Mouse (Mus musculus): ENCODE results near the gene Sipa1. TPM values are rescaled to one million over a fixed set of nuclear protein-coding genes. Genes with fewer than 3 reads are reported as not detected.

The Sipa1 gene
- polyA plus RNA-seq, 1 experiment from 2014 or later = 26.8 TPM

GRCm38 (mm10) chr19:5695849-5696462 lies 32.4 kb upstream of the Sipa1 start:
- peaks cover 27% of the 10 kb centered on the region for H3K4me1 ChIP-seq (ENCODE audit: control insufficient read depth, insufficient read depth, low read length)
- 19% methylated on average over 41 of the region's 41 CpGs for WGBS
- H3K9ac ChIP-seq (ENCODE audit: low read depth, low read length) = peak overlapping the region; percentile 18; the same call in 1 of the 2 replicates
- H3K9me3 ChIP-seq (ENCODE audit: control insufficient read depth, low read length) = no peaks in the 10 kb centered on the region
- H3K27me3 ChIP-seq (ENCODE audit: control insufficient read depth, insufficient read depth, low read length) = no peaks in the 10 kb centered on the region
- H3K4me3 ChIP-seq (ENCODE audit: low read length) = no peak overlapping the region
- peaks cover 89% of the 10 kb centered on the region for H3K36me3 ChIP-seq (ENCODE audit: control insufficient read depth, insufficient read depth, low read length)
- H3K27ac ChIP-seq (ENCODE audit: low read depth, low read length) = no peak overlapping the region
- peak; percentile 64 for ATAC-seq (ENCODE audit: low FRiP score, low TSS enrichment)
- peak overlapping the region; percentile 17; the same call in 1 of the 2 replicates for H3K4me2 ChIP-seq (replicated peaks; ENCODE audit: low read depth, low read length)

GRCm38 (mm10) chr19:5693801-5694200 lies 30.3 kb upstream of the Sipa1 start:
- Histone ChIP-seq H3K4me3 (ENCODE audit: low read length) (no peak overlapping the region), H3K4me1 (ENCODE audit: control insufficient read depth, insufficient read depth, low read length) (peaks cover 36% of the 10 kb centered on the region), H3K9me3 (ENCODE audit: control insufficient read depth, low read length) (no peaks in the 10 kb centered on the region), H3K9ac (ENCODE audit: low read depth, low read length) (no peak overlapping the region), H3K4me2 (replicated peaks; ENCODE audit: low read depth, low read length) (0 out of 2 replicates have a peak overlapping the region, but pooled peaks have one; percentile 1), H3K36me3 (ENCODE audit: control insufficient read depth, insufficient read depth, low read length) (peaks cover 72% of the 10 kb centered on the region), H3K27me3 (ENCODE audit: control insufficient read depth, insufficient read depth, low read length) (no peaks in the 10 kb centered on the region), H3K27ac (ENCODE audit: low read depth, low read length) (no peak overlapping the region)
- ATAC-seq (ENCODE audit: low FRiP score, low TSS enrichment) = no peak
- WGBS = 86% methylated on average over 6 of the region's 6 CpGs

DNA sequence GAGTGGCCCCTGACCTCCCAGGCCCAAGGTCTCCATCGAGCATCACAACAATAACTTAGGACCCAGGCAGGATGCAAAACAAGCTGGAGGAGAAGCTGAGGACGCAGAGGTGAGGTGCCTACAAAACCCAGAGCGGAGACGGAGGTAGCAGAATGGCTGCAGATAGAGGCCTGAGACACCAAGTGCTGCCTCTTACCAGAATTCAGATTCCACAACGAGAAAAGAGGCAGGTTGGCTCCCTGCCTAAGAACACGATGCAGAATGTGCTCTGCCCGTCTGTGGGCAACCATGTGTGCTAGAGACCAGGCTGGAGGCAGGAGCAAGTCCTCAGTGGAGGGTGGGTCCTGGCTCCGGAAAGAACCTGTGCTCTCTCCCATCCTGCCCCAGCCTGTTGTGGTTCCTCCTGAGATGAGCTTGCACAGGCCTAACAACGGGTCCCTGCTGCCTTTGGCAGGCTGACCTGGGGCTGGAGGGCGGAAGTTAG lies 29.4 kb upstream of the Sipa1 start:
- ATAC-seq (ENCODE audit: low FRiP score, low TSS enrichment) = no peak
- 73% methylated on average over 10 of the region's 10 CpGs for WGBS
- no peaks in the 10 kb centered on the region for H3K9me3 ChIP-seq (ENCODE audit: control insufficient read depth, low read length)

GRCm38 (mm10) chr19:5692086-5692912 lies 28.8 kb upstream of the Sipa1 start:
- no peak for ATAC-seq (ENCODE audit: low FRiP score, low TSS enrichment)
- H3K36me3 ChIP-seq (ENCODE audit: control insufficient read depth, insufficient read depth, low read length) = peaks cover 57% of the 10 kb centered on the region
- WGBS = 60% methylated on average over 10 of the region's 10 CpGs

More for the DNA sequence above, 29.4 kb upstream of the Sipa1 start:
- Histone ChIP-seq H3K27me3 (ENCODE audit: control insufficient read depth, insufficient read depth, low read length) (no peaks in the 10 kb centered on the region), H3K4me1 (ENCODE audit: control insufficient read depth, insufficient read depth, low read length) (peaks cover 37% of the 10 kb centered on the region), H3K4me2 (replicated peaks; ENCODE audit: low read depth, low read length) (peak overlapping the region; percentile 95), H3K9ac (ENCODE audit: low read depth, low read length) (peak overlapping the region; percentile 87), H3K36me3 (ENCODE audit: control insufficient read depth, insufficient read depth, low read length) (peaks cover 63% of the 10 kb centered on the region), H3K27ac (ENCODE audit: low read depth, low read length) (peak overlapping the region; percentile 76), H3K4me3 (ENCODE audit: low read length) (peak overlapping the region; percentile 96)

DNA sequence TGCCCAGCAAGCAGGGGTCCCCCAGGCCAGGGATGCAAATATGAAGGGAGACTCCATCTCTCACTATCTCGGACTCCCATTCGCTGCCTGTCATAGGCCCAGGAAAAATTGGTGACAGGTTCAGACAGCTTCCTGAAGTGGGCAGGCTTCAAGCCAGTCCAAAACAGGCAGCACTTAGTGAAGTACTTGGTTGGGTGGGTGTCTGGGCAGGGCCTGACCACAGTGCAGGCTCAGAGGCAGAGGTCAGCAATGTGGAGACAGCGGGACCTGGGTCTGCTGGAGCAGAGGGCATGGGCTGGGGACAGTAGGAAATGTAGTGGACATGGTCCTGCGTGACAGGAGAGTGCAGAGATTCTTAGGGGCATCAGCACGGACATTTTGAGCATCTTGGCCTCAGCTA lies 28.1 kb upstream of the Sipa1 start:
- H3K9me3 ChIP-seq (ENCODE audit: control insufficient read depth, low read length) = no peaks in the 10 kb centered on the region
- H3K4me3 ChIP-seq (ENCODE audit: low read length) = peak overlapping the region; percentile 96
- H3K9ac ChIP-seq (ENCODE audit: low read depth, low read length) = peak overlapping the region; percentile 87; the same call in 1 of the 2 replicates
- H3K4me2 ChIP-seq (replicated peaks; ENCODE audit: low read depth, low read length) = peak overlapping the region; percentile 95
- WGBS = 76% methylated on average over 5 of the region's 5 CpGs
- no peak for ATAC-seq (ENCODE audit: low FRiP score, low TSS enrichment)
- peak overlapping the region; percentile 44; the same call in 1 of the 2 replicates for H3K27ac ChIP-seq (ENCODE audit: low read depth, low read length)
- peaks cover 47% of the 10 kb centered on the region for H3K4me1 ChIP-seq (ENCODE audit: control insufficient read depth, insufficient read depth, low read length)
- no peaks in the 10 kb centered on the region for H3K27me3 ChIP-seq (ENCODE audit: control insufficient read depth, insufficient read depth, low read length)
- H3K36me3 ChIP-seq (ENCODE audit: control insufficient read depth, insufficient read depth, low read length) = peaks cover 55% of the 10 kb centered on the region

More at GRCm38 (mm10) chr19:5692086-5692912, 28.8 kb upstream of the Sipa1 start:
- Histone ChIP-seq H3K9ac (ENCODE audit: low read depth, low read length) (peak overlapping the region; percentile 87), H3K4me2 (replicated peaks; ENCODE audit: low read depth, low read length) (peak overlapping the region; percentile 95), H3K27me3 (ENCODE audit: control insufficient read depth, insufficient read depth, low read length) (no peaks in the 10 kb centered on the region), H3K4me1 (ENCODE audit: control insufficient read depth, insufficient read depth, low read length) (peaks cover 43% of the 10 kb centered on the region), H3K9me3 (ENCODE audit: control insufficient read depth, low read length) (no peaks in the 10 kb centered on the region), H3K27ac (ENCODE audit: low read depth, low read length) (peak overlapping the region; percentile 76), H3K4me3 (ENCODE audit: low read length) (peak overlapping the region; percentile 96)

DNA sequence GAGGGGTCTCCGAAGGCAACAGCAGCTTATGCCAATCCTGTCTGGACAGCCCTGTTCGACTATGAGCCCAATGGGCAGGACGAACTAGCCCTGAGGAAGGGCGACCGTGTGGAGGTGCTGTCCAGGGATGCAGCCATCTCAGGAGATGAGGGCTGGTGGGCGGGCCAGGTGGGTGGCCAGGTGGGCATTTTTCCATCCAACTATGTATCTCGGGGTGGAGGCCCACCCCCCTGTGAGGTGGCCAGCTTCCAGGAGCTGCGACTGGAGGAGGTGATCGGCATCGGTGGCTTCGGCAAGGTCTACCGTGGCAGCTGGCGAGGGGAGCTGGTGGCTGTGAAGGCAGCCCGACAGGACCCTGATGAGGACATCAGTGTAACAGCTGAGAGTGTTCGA lies 26.8 kb upstream of the Sipa1 start:
- H3K9me3 ChIP-seq (ENCODE audit: control insufficient read depth, low read length) = no peaks in the 10 kb centered on the region
- H3K27ac ChIP-seq (ENCODE audit: low read depth, low read length) = peak overlapping the region; percentile 78
- peak overlapping the region; percentile 95 for H3K4me2 ChIP-seq (replicated peaks; ENCODE audit: low read depth, low read length)
- WGBS = 58% methylated on average over 15 of the region's 15 CpGs
- H3K27me3 ChIP-seq (ENCODE audit: control insufficient read depth, insufficient read depth, low read length) = no peaks in the 10 kb centered on the region
- ATAC-seq (ENCODE audit: low FRiP score, low TSS enrichment) = no peak
- H3K9ac ChIP-seq (ENCODE audit: low read depth, low read length) = peak overlapping the region; percentile 87
- H3K36me3 ChIP-seq (ENCODE audit: control insufficient read depth, insufficient read depth, low read length) = peaks cover 55% of the 10 kb centered on the region
- H3K4me3 ChIP-seq (ENCODE audit: low read length) = peak overlapping the region; percentile 96
- H3K4me1 ChIP-seq (ENCODE audit: control insufficient read depth, insufficient read depth, low read length) = peaks cover 40% of the 10 kb centered on the region

DNA sequence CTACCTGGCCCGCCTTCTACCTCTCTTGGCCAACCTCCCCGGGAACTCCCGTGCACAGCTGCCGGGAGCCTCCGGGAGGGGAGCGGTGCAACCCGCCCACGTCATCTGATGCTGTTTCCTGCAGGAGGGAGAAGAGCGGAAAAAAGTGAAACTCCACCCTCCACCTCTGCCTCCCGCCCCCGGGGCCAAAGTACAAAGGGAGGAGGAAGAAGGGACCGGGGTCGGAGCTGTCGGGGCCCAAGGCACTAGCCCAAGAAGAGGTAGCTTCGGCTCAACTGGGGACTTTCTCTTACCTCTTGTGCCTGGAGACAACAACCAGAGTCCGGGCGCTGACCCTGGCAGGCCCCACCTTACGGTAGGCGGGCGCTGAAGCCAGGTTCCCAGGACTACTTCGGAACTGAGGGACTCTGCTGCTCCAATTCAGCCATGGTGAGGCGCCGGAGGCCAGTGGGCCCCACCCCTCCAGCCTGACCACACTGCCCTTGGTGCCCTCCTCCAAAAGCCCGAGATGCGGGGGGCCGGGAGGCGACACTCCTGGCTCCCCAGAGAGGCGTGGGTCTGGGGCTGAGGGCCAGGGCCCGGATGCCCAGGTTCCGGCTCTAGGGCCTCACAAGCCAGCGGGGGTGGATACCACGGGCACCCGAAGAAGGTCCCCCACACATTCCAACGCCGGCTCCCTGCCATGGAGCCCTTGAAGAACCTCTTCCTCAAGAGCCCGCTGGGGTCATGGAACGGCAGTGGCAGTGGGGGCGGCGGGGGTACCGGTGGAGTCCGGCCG lies 26.2 kb upstream of the Sipa1 start:
- no peaks in the 10 kb centered on the region for H3K9me3 ChIP-seq (ENCODE audit: control insufficient read depth, low read length)
- peak overlapping the region; percentile 95 for H3K4me2 ChIP-seq (replicated peaks; ENCODE audit: low read depth, low read length)
- peak overlapping the region; percentile 96 for H3K4me3 ChIP-seq (ENCODE audit: low read length)
- H3K9ac ChIP-seq (ENCODE audit: low read depth, low read length) = peak overlapping the region; percentile 87
- peak overlapping the region; percentile 78 for H3K27ac ChIP-seq (ENCODE audit: low read depth, low read length)
- 6% methylated on average over 34 of the region's 42 CpGs for WGBS
- peaks cover 55% of the 10 kb centered on the region for H3K36me3 ChIP-seq (ENCODE audit: control insufficient read depth, insufficient read depth, low read length)
- H3K4me1 ChIP-seq (ENCODE audit: control insufficient read depth, insufficient read depth, low read length) = peaks cover 37% of the 10 kb centered on the region
- peak; percentile 57 for ATAC-seq (ENCODE audit: low FRiP score, low TSS enrichment)
- no peaks in the 10 kb centered on the region for H3K27me3 ChIP-seq (ENCODE audit: control insufficient read depth, insufficient read depth, low read length)

- Histone ChIP-seq H3K4me3 (ENCODE audit: low read length) (peak overlapping the region; percentile 96), H3K27ac (ENCODE audit: low read depth, low read length) (peak overlapping the region; percentile 78), H3K4me1 (ENCODE audit: control insufficient read depth, insufficient read depth, low read length) (peaks cover 37% of the 10 kb centered on the region), H3K9me3 (ENCODE audit: control insufficient read depth, low read length) (no peaks in the 10 kb centered on the region), H3K27me3 (ENCODE audit: control insufficient read depth, insufficient read depth, low read length) (no peaks in the 10 kb centered on the region), H3K4me2 (replicated peaks; ENCODE audit: low read depth, low read length) (peak overlapping the region; percentile 95), H3K9ac (ENCODE audit: low read depth, low read length) (peak overlapping the region; percentile 87), H3K36me3 (ENCODE audit: control insufficient read depth, insufficient read depth, low read length) (peaks cover 59% of the 10 kb centered on the region)
- 2% methylated on average over 7 of the region's 7 CpGs for WGBS
- no peak for ATAC-seq (ENCODE audit: low FRiP score, low TSS enrichment)
Observed at GRCm38 (mm10) chr19:5689088-5689428, 25.6 kb upstream of the Sipa1 start.

All from kidney, embryonic 14.5 days (tissue).